Mouse (Mus musculus) midbrain, embryonic 13.5 days (tissue): Measurements from ENCODE around the gene Cryl1. TPM values are rescaled to one million over a fixed set of nuclear protein-coding genes. Genes with fewer than 3 reads are reported as not detected.

Source experiments
- ATAC-seq: fragments of 200-750 bp; cut with Nextera tagmentation; 2 replicates; pipeline ENCODE4 v1.8.0; 2017; ENCODE audit warnings: mild to moderate bottlenecking, moderate TSS enrichment, moderate library complexity
- H3K27ac ChIP-seq: fragments of 300-500 bp; sonication (generic); 2 replicates; pipeline ENCODE4 v1.5.1; 2015; ENCODE audit warnings: inconsistent platforms, mild to moderate bottlenecking, moderate library complexity
- H3K27me3 ChIP-seq: fragments of 300-500 bp; sonication (generic); 2 replicates; pipeline ENCODE4 v1.6.1; 2015; ENCODE audit warnings: mild to moderate bottlenecking, inconsistent platforms
- H3K36me3 ChIP-seq: fragments of 300-500 bp; sonication (generic); 2 replicates; pipeline ENCODE4 v1.6.1; 2015; ENCODE audit warnings: mild to moderate bottlenecking, inconsistent platforms
- H3K4me1 ChIP-seq: fragments of 300-500 bp; sonication (generic); replicated peaks from 2 replicates; pipeline ENCODE4 v1.6.1; 2015; ENCODE audit warnings: inconsistent platforms
- H3K4me2 ChIP-seq: fragments of 300-500 bp; sonication (generic); replicated peaks from 2 replicates; pipeline ENCODE4 v1.6.1; 2015; ENCODE audit warnings: moderate library complexity, mild to moderate bottlenecking, inconsistent platforms
- H3K4me3 ChIP-seq: fragments of 300-500 bp; sonication (generic); replicated peaks from 2 replicates; pipeline ENCODE4 v1.5.1; 2015; ENCODE audit warnings: mild to moderate bottlenecking, inconsistent platforms
- H3K9ac ChIP-seq: fragments of 300-500 bp; sonication (generic); replicated peaks from 2 replicates; pipeline ENCODE4 v1.6.1; 2015; ENCODE audit warnings: mild to moderate bottlenecking, inconsistent platforms
- H3K9me3 ChIP-seq: fragments of 300-500 bp; sonication (generic); 2 replicates; pipeline ENCODE4 v1.6.1; 2016; ENCODE audit warnings: mild to moderate bottlenecking, inconsistent platforms
- WGBS: fragments of 180-500 bp; shearing (Covaris S2); methylation state at CpG from one replicate; pipeline ENCODE4 v1.1.7; 2015; 5-methylcytosine and 5-hydroxymethylcytosine counted together
- polyA plus RNA-seq: library from polyadenylated mRNA; unstranded; fragments of >200 nt; fragmentation: Nextera tagmentation; extraction: Ambion mirVana; gene quantifications from 2 replicates; pipeline ENCODE4 v1.2.1, GENCODE M21; 2015

Cryl1 gene
- polyA plus RNA-seq, 1 experiment from 2014 or later, result 6.6 TPM

DNA sequence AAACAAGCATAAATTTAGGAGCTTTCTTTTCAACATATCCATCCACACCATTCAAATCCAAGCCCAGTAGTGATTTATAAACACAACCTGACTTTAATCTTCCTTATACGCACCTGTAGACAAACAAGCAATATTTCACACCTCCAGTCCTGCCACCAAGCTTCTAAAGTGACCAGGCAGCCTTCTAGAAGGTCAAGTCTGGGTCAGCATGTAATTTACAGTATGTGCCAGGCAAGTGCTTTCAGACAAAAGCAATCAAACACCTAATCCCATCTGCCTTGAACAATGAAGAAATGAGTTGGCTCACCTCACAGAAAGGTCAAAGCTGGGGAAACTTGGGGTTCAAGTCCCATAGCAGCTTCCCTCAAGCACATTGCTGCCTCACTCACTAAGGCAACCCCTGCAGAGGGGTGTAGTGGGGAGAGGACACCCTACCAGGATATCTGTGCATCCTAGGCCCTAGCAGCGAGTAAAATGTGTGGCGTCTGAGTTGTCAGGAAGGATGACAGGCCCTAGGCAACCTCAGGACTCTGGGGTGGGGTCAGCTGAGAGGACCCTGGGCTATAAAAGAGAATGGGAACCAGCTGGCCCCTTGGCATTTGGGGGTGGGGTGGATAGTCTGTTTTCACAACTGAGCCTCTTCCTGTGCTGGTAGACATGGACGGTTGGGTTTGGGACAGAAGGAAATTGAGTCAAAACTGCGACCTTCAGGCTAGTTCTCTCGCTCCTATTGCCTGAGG lies 55.8 kb downstream of the Cryl1 start:
- H3K4me2 ChIP-seq, result no peak overlapping the region
- no peaks in the 10 kb centered on the region for H3K36me3 ChIP-seq
- H3K9ac ChIP-seq, result no peak overlapping the region
- H3K4me1 ChIP-seq, result no peaks in the 10 kb centered on the region
- WGBS, result 87% methylated on average over 6 of the region's 6 CpGs
- ATAC-seq, result no peak
- no peak overlapping the region for H3K27ac ChIP-seq
- no peaks in the 10 kb centered on the region for H3K27me3 ChIP-seq
- H3K4me3 ChIP-seq, result no peak overlapping the region
- no peaks in the 10 kb centered on the region for H3K9me3 ChIP-seq

DNA sequence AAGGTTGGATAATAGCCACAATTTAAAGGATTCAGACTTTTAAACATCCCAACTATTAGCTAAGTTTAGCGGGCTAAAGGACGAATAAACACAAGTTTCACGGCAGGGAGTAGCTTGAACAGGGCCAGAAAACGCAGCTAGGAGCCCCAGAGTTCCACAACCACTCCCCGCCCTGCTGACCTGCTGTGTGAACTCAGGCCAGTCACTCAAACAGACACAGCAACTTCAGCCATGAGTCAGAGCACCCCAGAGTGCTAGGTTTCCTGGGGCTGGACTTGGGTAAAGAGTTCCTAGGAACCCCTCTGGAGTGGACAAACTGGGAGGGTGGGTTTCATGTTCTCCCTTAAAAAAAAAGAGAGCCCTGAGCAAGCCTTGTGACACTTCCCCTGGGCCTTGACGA lies 59.7 kb downstream of the Cryl1 start:
- Histone ChIP-seq H3K27me3 (no peaks in the 10 kb centered on the region), H3K4me1 (no peaks in the 10 kb centered on the region), H3K36me3 (no peaks in the 10 kb centered on the region), H3K4me3 (no peak overlapping the region), H3K9ac (no peak overlapping the region), H3K9me3 (no peaks in the 10 kb centered on the region), H3K27ac (no peak overlapping the region), H3K4me2 (no peak overlapping the region)
- ATAC-seq, result no peak
- 48% methylated on average over 6 of the region's 6 CpGs for WGBS

DNA sequence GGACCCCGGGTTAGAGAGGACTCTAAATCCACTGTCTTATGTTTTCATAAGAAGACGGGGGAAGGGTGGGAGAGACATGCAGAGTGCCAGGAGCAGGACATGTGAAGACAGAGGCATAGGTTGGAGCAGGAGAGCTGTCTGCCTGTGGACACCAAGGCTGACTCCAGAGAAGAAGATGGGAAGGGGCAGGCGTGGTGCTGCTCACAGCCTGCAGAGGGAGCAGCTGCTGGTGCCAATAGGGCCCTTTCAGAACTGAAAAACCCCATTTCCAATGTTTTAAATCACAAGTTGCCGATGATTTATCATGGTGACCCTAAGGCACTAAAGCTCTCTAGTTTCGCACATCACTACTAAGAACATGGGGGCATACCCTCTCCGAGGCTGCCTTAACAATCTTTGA lies 63.5 kb downstream of the Cryl1 start:
- Histone ChIP-seq H3K36me3 (no peaks in the 10 kb centered on the region), H3K4me1 (no peaks in the 10 kb centered on the region), H3K27me3 (no peaks in the 10 kb centered on the region), H3K4me2 (no peak overlapping the region), H3K4me3 (no peak overlapping the region), H3K9me3 (no peaks in the 10 kb centered on the region), H3K9ac (no peak overlapping the region), H3K27ac (no peak overlapping the region)
- no peak for ATAC-seq
- WGBS, result 72% methylated on average over 6 of the region's 6 CpGs

- no peaks in the 10 kb centered on the region for H3K36me3 ChIP-seq
- H3K9me3 ChIP-seq, result no peaks in the 10 kb centered on the region
- ATAC-seq, result no peak
- H3K4me3 ChIP-seq, result no peak overlapping the region
- H3K9ac ChIP-seq, result no peak overlapping the region
- H3K27ac ChIP-seq, result no peak overlapping the region
- WGBS, result 87% methylated on average over 8 of the region's 8 CpGs
- no peak overlapping the region for H3K4me2 ChIP-seq
- no peaks in the 10 kb centered on the region for H3K27me3 ChIP-seq
- no peaks in the 10 kb centered on the region for H3K4me1 ChIP-seq
Observed at GRCm38 (mm10) chr14:57332503-57332902, 65.8 kb downstream of the Cryl1 start.

GRCm38 (mm10) chr14:57331097-57331496 lies 67.2 kb downstream of the Cryl1 start:
- H3K9me3 ChIP-seq, result no peaks in the 10 kb centered on the region
- no peak overlapping the region for H3K4me2 ChIP-seq
- H3K27me3 ChIP-seq, result no peaks in the 10 kb centered on the region
- 84% methylated on average over 10 of the region's 10 CpGs for WGBS
- no peak overlapping the region for H3K9ac ChIP-seq
- H3K4me1 ChIP-seq, result no peaks in the 10 kb centered on the region
- H3K27ac ChIP-seq, result no peak overlapping the region
- H3K36me3 ChIP-seq, result no peaks in the 10 kb centered on the region
- H3K4me3 ChIP-seq, result no peak overlapping the region
- no peak for ATAC-seq

- Histone ChIP-seq H3K27ac (no peak overlapping the region), H3K4me2 (no peak overlapping the region), H3K9me3 (no peaks in the 10 kb centered on the region), H3K4me3 (no peak overlapping the region), H3K36me3 (no peaks in the 10 kb centered on the region), H3K4me1 (no peaks in the 10 kb centered on the region), H3K27me3 (no peaks in the 10 kb centered on the region), H3K9ac (no peak overlapping the region)
- no peak for ATAC-seq
- 89% methylated on average over 15 of the region's 15 CpGs for WGBS
Observed at GRCm38 (mm10) chr14:57329600-57329999, 68.7 kb downstream of the Cryl1 start.

- H3K4me3 ChIP-seq, result no peak overlapping the region
- H3K4me2 ChIP-seq, result no peak overlapping the region
- no peak overlapping the region for H3K27ac ChIP-seq
- ATAC-seq, result no peak
- H3K4me1 ChIP-seq, result no peaks in the 10 kb centered on the region
- H3K9me3 ChIP-seq, result no peaks in the 10 kb centered on the region
- no peak overlapping the region for H3K9ac ChIP-seq
- no peaks in the 10 kb centered on the region for H3K27me3 ChIP-seq
- WGBS, result 84% methylated on average over 6 of the region's 6 CpGs
- no peaks in the 10 kb centered on the region for H3K36me3 ChIP-seq
Observed at GRCm38 (mm10) chr14:57326771-57327170, 71.6 kb downstream of the Cryl1 start.

GRCm38 (mm10) chr14:57318812-57319211 lies 79.5 kb downstream of the Cryl1 start:
- Histone ChIP-seq H3K9me3 (no peaks in the 10 kb centered on the region), H3K4me3 (no peak overlapping the region), H3K36me3 (no peaks in the 10 kb centered on the region), H3K27ac (no peak overlapping the region), H3K4me2 (no peak overlapping the region), H3K27me3 (no peaks in the 10 kb centered on the region), H3K9ac (no peak overlapping the region), H3K4me1 (peaks cover 5% of the 10 kb centered on the region; the same call in 1 of the 2 replicates)
- WGBS, result 97% methylated on average over 1 of the region's 1 CpGs
- no peak for ATAC-seq

DNA sequence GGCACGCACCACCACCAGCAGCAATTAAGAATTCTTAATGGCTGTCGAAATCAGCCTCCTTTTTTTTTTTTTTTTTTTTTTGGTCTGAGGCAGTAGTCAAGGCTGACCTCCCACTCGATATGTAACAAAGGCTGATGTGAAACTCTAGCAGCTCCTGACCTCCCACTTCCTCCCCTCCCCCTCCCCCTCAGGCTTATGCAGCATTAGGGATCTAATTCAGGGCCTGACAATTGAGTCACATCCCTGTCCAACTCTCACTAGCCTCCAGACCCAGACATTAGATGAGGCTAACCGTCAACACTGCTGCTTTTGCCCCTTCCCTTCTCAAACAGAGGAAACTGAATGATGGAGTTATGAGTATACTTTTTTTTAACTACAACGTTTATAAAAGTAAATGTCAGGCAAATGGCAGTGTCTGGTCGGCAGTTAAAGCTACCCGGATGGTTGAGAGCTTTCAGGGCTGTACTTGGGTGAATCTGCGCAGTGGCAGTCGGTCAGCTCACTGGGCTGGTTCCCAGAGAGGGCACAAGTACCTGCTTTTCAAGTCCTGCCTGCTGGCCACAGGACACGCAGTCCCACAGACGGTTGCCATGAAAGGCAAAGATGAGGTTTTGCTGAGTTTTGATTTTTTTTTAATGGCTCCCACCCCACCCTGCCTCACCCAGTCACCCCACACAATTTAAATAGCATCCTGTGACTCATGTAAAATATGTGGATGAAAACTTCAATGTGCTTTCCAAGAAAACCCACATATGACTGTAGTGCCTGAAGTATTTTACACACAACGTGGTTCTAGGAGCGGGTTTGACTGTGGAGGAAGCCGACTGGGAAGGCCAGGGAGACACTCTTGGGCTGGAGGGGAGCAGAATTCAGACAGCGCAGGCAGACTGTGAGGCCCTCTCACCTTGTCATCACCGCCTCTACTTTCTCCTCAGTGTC lies 81.4 kb downstream of the Cryl1 start:
- H3K27ac ChIP-seq, result no peak overlapping the region
- no peaks in the 10 kb centered on the region for H3K9me3 ChIP-seq
- WGBS, result 67% methylated on average over 16 of the region's 16 CpGs
- no peak overlapping the region for H3K4me2 ChIP-seq
- no peak overlapping the region for H3K9ac ChIP-seq
- no peaks in the 10 kb centered on the region for H3K36me3 ChIP-seq
- H3K27me3 ChIP-seq, result no peaks in the 10 kb centered on the region
- no peak overlapping the region for H3K4me3 ChIP-seq
- ATAC-seq, result no peak
- H3K4me1 ChIP-seq, result peaks cover 5% of the 10 kb centered on the region; the same call in 1 of the 2 replicates

- no peak overlapping the region for H3K4me2 ChIP-seq
- peaks cover 5% of the 10 kb centered on the region; the same call in 1 of the 2 replicates for H3K4me1 ChIP-seq
- no peak overlapping the region for H3K9ac ChIP-seq
- no peaks in the 10 kb centered on the region for H3K9me3 ChIP-seq
- H3K4me3 ChIP-seq, result no peak overlapping the region
- no peak for ATAC-seq
- no peaks in the 10 kb centered on the region for H3K27me3 ChIP-seq
- H3K36me3 ChIP-seq, result no peaks in the 10 kb centered on the region
- no peak overlapping the region for H3K27ac ChIP-seq
- WGBS, result 46% methylated on average over 3 of the region's 3 CpGs
Observed at GRCm38 (mm10) chr14:57315976-57316375, 82.4 kb downstream of the Cryl1 start.

DNA sequence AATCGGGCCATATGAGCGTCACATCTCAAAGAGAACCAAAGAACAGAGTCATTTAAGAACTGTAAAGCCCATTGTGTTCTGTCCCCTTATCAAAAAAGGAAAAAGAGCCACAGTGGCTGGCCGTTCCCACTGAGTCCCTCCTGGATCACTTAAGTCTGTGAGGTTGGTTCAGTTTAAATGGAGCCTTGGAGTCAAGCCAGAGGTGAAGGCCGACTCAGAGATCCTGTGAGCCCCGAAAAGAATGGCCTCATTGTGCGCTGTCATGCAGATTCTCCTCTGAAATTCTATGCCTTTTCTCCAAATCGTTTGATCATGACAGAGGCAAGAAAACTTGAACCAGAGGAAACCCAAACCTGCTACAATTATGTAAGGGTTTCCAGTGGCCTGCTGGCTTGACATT lies 82.8 kb downstream of the Cryl1 start:
- peaks cover 5% of the 10 kb centered on the region; the same call in 1 of the 2 replicates for H3K4me1 ChIP-seq
- H3K27ac ChIP-seq, result no peak overlapping the region
- no peak overlapping the region for H3K4me2 ChIP-seq
- H3K4me3 ChIP-seq, result no peak overlapping the region
- no peaks in the 10 kb centered on the region for H3K36me3 ChIP-seq
- no peak overlapping the region for H3K9ac ChIP-seq
- ATAC-seq, result no peak
- 63% methylated on average over 7 of the region's 7 CpGs for WGBS
- H3K9me3 ChIP-seq, result no peaks in the 10 kb centered on the region
- H3K27me3 ChIP-seq, result no peaks in the 10 kb centered on the region

- no peaks in the 10 kb centered on the region for H3K9me3 ChIP-seq
- H3K4me2 ChIP-seq, result no peak overlapping the region
- H3K36me3 ChIP-seq, result no peaks in the 10 kb centered on the region
- H3K4me3 ChIP-seq, result no peak overlapping the region
- whole genome bisulfite sequencing, result 92% methylated on average over 11 of the region's 11 CpGs
- no peaks in the 10 kb centered on the region for H3K4me1 ChIP-seq
- H3K9ac ChIP-seq, result no peak overlapping the region
- ATAC-seq, result no peak
- no peak overlapping the region for H3K27ac ChIP-seq
- no peaks in the 10 kb centered on the region for H3K27me3 ChIP-seq
Observed at GRCm38 (mm10) chr14:57301600-57302230, 96.6 kb downstream of the Cryl1 start.
